Mouse (Mus musculus): ENCODE measurements around the gene Adamts7. TPM values are rescaled to one million over a fixed set of nuclear protein-coding genes. Genes with fewer than 3 reads are reported as not detected.

Gene Adamts7
- polyA plus RNA-seq, 1 experiment, result 6.5 TPM

- TF ChIP-seq CTCF (IDR thresholded peaks at IDR 0.05; ENCODE audit: borderline replicate concordance, insufficient read depth, low read length) (no peak), POLR2A (IDR thresholded peaks at IDR 0.05; ENCODE audit: low read depth, low read length) (no peak)
- no peak overlapping the region for H3K27ac ChIP-seq (ENCODE audit: insufficient read depth, low read length)
- H3K4me3 ChIP-seq (ENCODE audit: insufficient read depth, low read length), result no peak overlapping the region
- no peaks in the 10 kb centered on the region for H3K4me1 ChIP-seq (ENCODE audit: control insufficient read depth, insufficient read depth, low read length)
Observed at GRCm38 (mm10) chr9:90226081-90226741, 63.3 kb downstream of the Adamts7 start.

- Histone ChIP-seq H3K4me3 (ENCODE audit: insufficient read depth, low read length) (no peak overlapping the region), H3K4me1 (ENCODE audit: control insufficient read depth, insufficient read depth, low read length) (no peaks in the 10 kb centered on the region), H3K27ac (ENCODE audit: insufficient read depth, low read length) (no peak overlapping the region)
- TF ChIP-seq CTCF (IDR thresholded peaks at IDR 0.05; ENCODE audit: borderline replicate concordance, insufficient read depth, low read length), result no peak
- TF ChIP-seq POLR2A (IDR thresholded peaks at IDR 0.05; ENCODE audit: low read depth, low read length), result no peak
Observed at GRCm38 (mm10) chr9:90226742-90227096, 63.9 kb downstream of the Adamts7 start.

GRCm38 (mm10) chr9:90227171-90227570 lies 64.3 kb downstream of the Adamts7 start:
- no peak overlapping the region for H3K27ac ChIP-seq (ENCODE audit: insufficient read depth, low read length)
- no peaks in the 10 kb centered on the region for H3K4me1 ChIP-seq (ENCODE audit: control insufficient read depth, insufficient read depth, low read length)
- no peak overlapping the region for H3K4me3 ChIP-seq (ENCODE audit: insufficient read depth, low read length)
- TF ChIP-seq POLR2A (IDR thresholded peaks at IDR 0.05; ENCODE audit: low read depth, low read length), result no peak
- 0 out of 2 replicates have a peak, but pooled peaks have one; percentile 4 for TF ChIP-seq CTCF (IDR thresholded peaks at IDR 0.05; ENCODE audit: borderline replicate concordance, insufficient read depth, low read length)

GRCm38 (mm10) chr9:90232781-90233690 lies 70.2 kb downstream of the Adamts7 start:
- H3K27ac ChIP-seq (ENCODE audit: insufficient read depth, low read length), result no peak overlapping the region
- TF ChIP-seq POLR2A (IDR thresholded peaks at IDR 0.05; ENCODE audit: low read depth, low read length) (no peak), CTCF (IDR thresholded peaks at IDR 0.05; ENCODE audit: borderline replicate concordance, insufficient read depth, low read length) (no peak)
- peaks cover 9% of the 10 kb centered on the region for H3K4me1 ChIP-seq (ENCODE audit: control insufficient read depth, insufficient read depth, low read length)
- H3K4me3 ChIP-seq (ENCODE audit: insufficient read depth, low read length), result no peak overlapping the region

GRCm38 (mm10) chr9:90233906-90234419 lies 71.1 kb downstream of the Adamts7 start:
- no peak overlapping the region for H3K4me3 ChIP-seq (ENCODE audit: insufficient read depth, low read length)
- TF ChIP-seq POLR2A (IDR thresholded peaks at IDR 0.05; ENCODE audit: low read depth, low read length), result no peak
- H3K4me1 ChIP-seq (ENCODE audit: control insufficient read depth, insufficient read depth, low read length), result peaks cover 9% of the 10 kb centered on the region
- no peak overlapping the region for H3K27ac ChIP-seq (ENCODE audit: insufficient read depth, low read length)

- no peak for TF ChIP-seq POLR2A (IDR thresholded peaks at IDR 0.05; ENCODE audit: low read depth, low read length)
- TF ChIP-seq CTCF (IDR thresholded peaks at IDR 0.05; ENCODE audit: borderline replicate concordance, insufficient read depth, low read length), result no peak
- Histone ChIP-seq H3K4me1 (ENCODE audit: control insufficient read depth, insufficient read depth, low read length) (peaks cover 9% of the 10 kb centered on the region), H3K4me3 (ENCODE audit: insufficient read depth, low read length) (no peak overlapping the region), H3K27ac (ENCODE audit: insufficient read depth, low read length) (peak overlapping the region; percentile 35; the same call in 1 of the 2 replicates)
Observed at GRCm38 (mm10) chr9:90234786-90235185, 71.9 kb downstream of the Adamts7 start.

GRCm38 (mm10) chr9:90235258-90235882 lies 72.5 kb downstream of the Adamts7 start:
- TF ChIP-seq CTCF (IDR thresholded peaks at IDR 0.05; ENCODE audit: borderline replicate concordance, insufficient read depth, low read length), result no peak
- no peak for TF ChIP-seq POLR2A (IDR thresholded peaks at IDR 0.05; ENCODE audit: low read depth, low read length)
- H3K4me3 ChIP-seq (ENCODE audit: insufficient read depth, low read length), result no peak overlapping the region
- peaks cover 9% of the 10 kb centered on the region for H3K4me1 ChIP-seq (ENCODE audit: control insufficient read depth, insufficient read depth, low read length)
- H3K27ac ChIP-seq (ENCODE audit: insufficient read depth, low read length), result peak overlapping the region; percentile 35; the same call in 1 of the 2 replicates

- no peak overlapping the region for H3K4me3 ChIP-seq (ENCODE audit: insufficient read depth, low read length)
- no peak overlapping the region for H3K27ac ChIP-seq (ENCODE audit: insufficient read depth, low read length)
- peaks cover 9% of the 10 kb centered on the region for H3K4me1 ChIP-seq (ENCODE audit: control insufficient read depth, insufficient read depth, low read length)
- TF ChIP-seq CTCF (IDR thresholded peaks at IDR 0.05; ENCODE audit: borderline replicate concordance, insufficient read depth, low read length), result no peak
- no peak for TF ChIP-seq POLR2A (IDR thresholded peaks at IDR 0.05; ENCODE audit: low read depth, low read length)
Observed at GRCm38 (mm10) chr9:90236817-90237216, 73.9 kb downstream of the Adamts7 start.

GRCm38 (mm10) chr9:90237232-90238062 lies 74.6 kb downstream of the Adamts7 start:
- Histone ChIP-seq H3K4me3 (ENCODE audit: insufficient read depth, low read length) (no peak overlapping the region), H3K27ac (ENCODE audit: insufficient read depth, low read length) (no peak overlapping the region), H3K4me1 (ENCODE audit: control insufficient read depth, insufficient read depth, low read length) (peaks cover 9% of the 10 kb centered on the region)
- TF ChIP-seq POLR2A (IDR thresholded peaks at IDR 0.05; ENCODE audit: low read depth, low read length) (no peak), CTCF (IDR thresholded peaks at IDR 0.05; ENCODE audit: borderline replicate concordance, insufficient read depth, low read length) (no peak)

Measured in embryonic fibroblast, embryonic 13.5 days (primary cell).